In the genomic region with DNA sequence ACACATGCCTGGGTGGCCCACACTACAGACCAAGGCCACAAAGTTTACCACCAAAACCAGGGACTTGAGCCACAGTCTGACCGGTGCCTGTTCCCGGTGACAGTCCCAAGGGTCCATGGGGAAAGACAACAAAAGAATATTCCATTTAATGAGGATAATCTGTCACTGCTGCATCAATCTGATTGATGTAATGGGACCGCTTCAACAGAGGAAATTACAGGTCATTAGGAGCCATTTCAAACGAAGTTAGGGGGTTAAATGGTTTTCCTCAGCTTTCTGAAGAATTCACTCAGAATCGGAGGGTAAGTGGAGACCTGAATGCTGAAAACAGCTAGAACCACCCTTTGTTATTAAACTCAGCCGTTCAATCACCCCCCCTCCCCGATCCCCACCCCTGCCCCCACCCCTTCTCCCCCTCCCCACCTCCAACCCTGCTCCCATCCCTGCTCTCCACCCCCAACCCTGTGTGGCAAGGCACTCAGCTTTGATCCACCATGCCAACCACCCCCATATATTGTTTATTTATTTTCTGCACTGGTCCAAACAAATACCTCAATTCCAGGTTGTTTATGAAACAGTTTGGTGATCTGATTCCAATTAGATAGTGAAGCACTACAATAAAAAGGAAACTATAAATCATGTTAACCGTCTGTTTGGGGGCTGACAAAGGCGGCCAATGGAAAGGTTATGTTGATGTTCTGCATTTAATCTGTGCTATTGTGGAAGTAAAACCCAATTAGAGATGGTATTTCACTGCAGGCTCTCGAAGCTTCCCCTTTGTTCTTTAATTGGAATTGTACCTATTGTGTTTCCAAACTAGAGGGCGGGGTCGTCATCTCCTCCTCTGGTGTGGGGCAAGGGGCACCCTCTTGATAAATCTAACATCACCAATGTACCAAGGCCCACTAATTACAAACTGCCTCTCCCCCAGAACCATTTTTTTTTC, we compare ENCODE assay signal across 18 mouse cellular contexts.
DNase-seq lines count a peak whose midpoint lies in the region; ATAC-seq and TF ChIP-seq lines count a peak whose summit lies in the region.
"Had no signal": no experiment of that assay in that cellular context is flagged by ENCODE, and none has a peak within 500 bp of the region (broad histone marks: within the 10 kb centered on the region; RNA-seq: fewer than 3 reads in every experiment).

No protein-coding gene starts in this region.

- no peak for TF ChIP-seq POLR2A in kidney, adult 2 months (IDR thresholded peaks at IDR 0.05; ENCODE audit: low read depth, low read length)

- no peaks in the 10 kb centered on the region for H3K36me3 ChIP-seq in kidney, embryonic 16.5 days (ENCODE audit: insufficient read depth, low read length)
- no peaks in the 10 kb centered on the region for H3K36me3 ChIP-seq in kidney, adult 2 months (ENCODE audit: control insufficient read depth, insufficient read depth, low read length)
- no peaks in the 10 kb centered on the region for H3K36me3 ChIP-seq in embryonic facial prominence, embryonic 14.5 days (ENCODE audit: control insufficient read depth, insufficient read depth, low read length)
- no peaks in the 10 kb centered on the region for H3K36me3 ChIP-seq in forebrain, embryonic 14.5 days (ENCODE audit: control insufficient read depth, insufficient read depth, low read length)
- H3K36me3 ChIP-seq in limb, embryonic 11.5 days (ENCODE audit: control insufficient read depth, insufficient read depth, low read length), result no peaks in the 10 kb centered on the region
- H3K36me3 ChIP-seq: embryonic facial prominence, embryonic 12.5 days; heart, embryonic 12.5 days; liver, embryonic 13.5 days; lung, embryonic 15.5 days had no signal

- no peak for DNase-seq in kidney, adult 2 months
- peak; percentile 41 for DNase-seq in embryonic facial prominence, embryonic 14.5 days (ENCODE audit: low spot score)
- DNase-seq in forebrain, embryonic 14.5 days (ENCODE audit: low spot score), result peak; percentile 58
- DNase-seq in limb, embryonic 11.5 days (ENCODE audit: low spot score), result peak; percentile 39
- no peak for DNase-seq in heart, postnatal 14 days
- DNase-seq in layer of hippocampus, postnatal 10 days (ENCODE audit: low spot score in 2 of 2), result no peak
- DNase-seq: cerebellum, adult 9-10 months; heart, postnatal 4 days; layer of hippocampus, postnatal 36 days; liver, embryonic 13.5 days; thymus, postnatal 25 days had no signal

- peaks cover 28% of the 10 kb centered on the region for H3K4me1 ChIP-seq in kidney, embryonic 16.5 days (ENCODE audit: insufficient read depth, low read length)
- no peaks in the 10 kb centered on the region for H3K4me1 ChIP-seq in kidney, adult 2 months (ENCODE audit: control insufficient read depth, insufficient read depth, low read length)
- H3K4me1 ChIP-seq in embryonic facial prominence, embryonic 14.5 days (ENCODE audit: control insufficient read depth, insufficient read depth, low read length), result no peaks in the 10 kb centered on the region
- peaks cover 2% of the 10 kb centered on the region for H3K4me1 ChIP-seq in forebrain, embryonic 14.5 days (ENCODE audit: control insufficient read depth, insufficient read depth, low read length)
- H3K4me1 ChIP-seq in limb, embryonic 11.5 days (ENCODE audit: control insufficient read depth, insufficient read depth, low read length), result 0 out of 2 replicates have a peak, but pooled peaks cover 3% of the 10 kb centered on the region
- H3K4me1 ChIP-seq: heart, embryonic 12.5 days; liver, embryonic 13.5 days; lung, embryonic 15.5 days had no signal

- no peak overlapping the region for H3K9ac ChIP-seq in kidney, embryonic 16.5 days (replicated peaks; ENCODE audit: low read length)
- H3K9ac ChIP-seq in embryonic facial prominence, embryonic 14.5 days (ENCODE audit: low read depth, low read length), result no peak overlapping the region
- H3K9ac ChIP-seq in forebrain, embryonic 14.5 days (ENCODE audit: low read length), result no peak overlapping the region
- no peak overlapping the region for H3K9ac ChIP-seq in limb, embryonic 11.5 days (ENCODE audit: low read length)
- H3K9ac ChIP-seq: embryonic facial prominence, embryonic 12.5 days; heart, embryonic 12.5 days; liver, embryonic 13.5 days; lung, embryonic 15.5 days had no signal

- WGBS in kidney, embryonic 16.5 days, result 20% methylated on average over 12 of the region's 12 CpGs
- WGBS in kidney, adult 2 months, result 51% methylated on average over 12 of the region's 12 CpGs
- WGBS in embryonic facial prominence, embryonic 14.5 days, result 35% methylated on average over 12 of the region's 12 CpGs
- WGBS in forebrain, embryonic 14.5 days, result 6% methylated on average over 12 of the region's 12 CpGs
- WGBS in limb, embryonic 11.5 days, result 13% methylated on average over 12 of the region's 12 CpGs

- intact Hi-C loops in heart, postnatal 14 days (cut with DNase I), result no loop called here

- no peaks in the 10 kb centered on the region for H3K9me3 ChIP-seq in kidney, embryonic 16.5 days (ENCODE audit: low read length)
- no peaks in the 10 kb centered on the region for H3K9me3 ChIP-seq in embryonic facial prominence, embryonic 14.5 days (ENCODE audit: control insufficient read depth, low read length)
- H3K9me3 ChIP-seq in forebrain, embryonic 14.5 days (replicated peaks; ENCODE audit: control insufficient read depth, low read length), result no peaks in the 10 kb centered on the region
- H3K9me3 ChIP-seq in limb, embryonic 11.5 days (ENCODE audit: control insufficient read depth, low read length), result no peaks in the 10 kb centered on the region
- H3K9me3 ChIP-seq: embryonic facial prominence, embryonic 12.5 days; heart, embryonic 12.5 days; liver, embryonic 13.5 days; lung, embryonic 15.5 days had no signal

- TF ChIP-seq CTCF in kidney, adult 2 months (conservative IDR thresholded peaks at IDR 0.05; ENCODE audit: insufficient read depth, insufficient read length, low read depth, low read length), result no peak

- no peak overlapping the region for H3K4me3 ChIP-seq in kidney, embryonic 16.5 days (ENCODE audit: low read length)
- H3K4me3 ChIP-seq in kidney, adult 2 months (ENCODE audit: insufficient read depth, low read depth, low read length), result no peak overlapping the region
- H3K4me3 ChIP-seq in embryonic facial prominence, embryonic 14.5 days (ENCODE audit: low read depth, low read length), result no peak overlapping the region
- no peak overlapping the region for H3K4me3 ChIP-seq in forebrain, embryonic 14.5 days (ENCODE audit: low read depth, low read length)
- no peak overlapping the region for H3K4me3 ChIP-seq in limb, embryonic 11.5 days (ENCODE audit: low read depth, low read length)
- H3K4me3 ChIP-seq: embryonic facial prominence, embryonic 12.5 days; heart, embryonic 12.5 days; liver, embryonic 13.5 days; lung, embryonic 15.5 days had no signal

- H3K27me3 ChIP-seq in kidney, embryonic 16.5 days (ENCODE audit: insufficient read depth, low read length), result no peaks in the 10 kb centered on the region; the same call in 1 of the 2 replicates
- H3K27me3 ChIP-seq in kidney, adult 2 months (replicated peaks; ENCODE audit: control insufficient read depth, insufficient read depth, low read length), result no peaks in the 10 kb centered on the region
- no peaks in the 10 kb centered on the region for H3K27me3 ChIP-seq in embryonic facial prominence, embryonic 14.5 days (replicated peaks; ENCODE audit: control insufficient read depth, insufficient read depth, low read length)
- H3K27me3 ChIP-seq in forebrain, embryonic 14.5 days (replicated peaks; ENCODE audit: control insufficient read depth, insufficient read depth, low read length), result no peaks in the 10 kb centered on the region
- H3K27me3 ChIP-seq in limb, embryonic 11.5 days (ENCODE audit: control insufficient read depth, insufficient read depth, low read length), result no peaks in the 10 kb centered on the region
- H3K27me3 ChIP-seq: heart, embryonic 12.5 days; liver, embryonic 13.5 days; lung, embryonic 15.5 days had no signal

- no peak overlapping the region for H3K4me2 ChIP-seq in kidney, embryonic 16.5 days (replicated peaks; ENCODE audit: low read depth, low read length)
- H3K4me2 ChIP-seq in embryonic facial prominence, embryonic 14.5 days (ENCODE audit: low read depth, low read length), result no peak overlapping the region
- no peak overlapping the region for H3K4me2 ChIP-seq in forebrain, embryonic 14.5 days (ENCODE audit: low read length)
- no peak overlapping the region for H3K4me2 ChIP-seq in limb, embryonic 11.5 days (ENCODE audit: low read depth, severe bottlenecking)
- H3K4me2 ChIP-seq: embryonic facial prominence, embryonic 12.5 days; heart, embryonic 12.5 days; liver, embryonic 13.5 days; lung, embryonic 15.5 days; midbrain, embryonic 11.5 days had no signal

- peak overlapping the region; percentile 54 for H3K27ac ChIP-seq in kidney, embryonic 16.5 days (ENCODE audit: low read length)
- H3K27ac ChIP-seq in kidney, adult 2 months (ENCODE audit: insufficient read depth, low read depth, low read length), result no peak overlapping the region
- no peak overlapping the region for H3K27ac ChIP-seq in embryonic facial prominence, embryonic 14.5 days (replicated peaks; ENCODE audit: low read depth, low read length)
- no peak overlapping the region for H3K27ac ChIP-seq in forebrain, embryonic 14.5 days (ENCODE audit: low read depth, low read length)
- H3K27ac ChIP-seq in limb, embryonic 11.5 days (replicated peaks; ENCODE audit: low read depth, low read length), result no peak overlapping the region
- H3K27ac ChIP-seq: embryonic facial prominence, embryonic 12.5 days; liver, embryonic 13.5 days; lung, embryonic 15.5 days; macrophage had no signal

- ATAC-seq in kidney, embryonic 16.5 days (ENCODE audit: low FRiP score, low TSS enrichment), result peak; percentile 13; the same call in 1 of the 2 replicates
- ATAC-seq in embryonic facial prominence, embryonic 14.5 days (ENCODE audit: low read depth), result peak; percentile 31; the same call in 1 of the 2 replicates
- peak; percentile 65 for ATAC-seq in forebrain, embryonic 14.5 days
- no peak for ATAC-seq in limb, embryonic 11.5 days (ENCODE audit: insufficient number of reproducible peaks, low FRiP score, low TSS enrichment, low read depth)
- ATAC-seq: intestine, embryonic 16.5 days had no signal

Comparison
In these comparisons a context has a peak if more than half of its experiments do, and no peak if none do; other contexts are left out.
1. DNase-seq: peak in embryonic facial prominence, embryonic 14.5 days (single experiment), forebrain, embryonic 14.5 days (single experiment) and limb, embryonic 11.5 days (single experiment); none in kidney, adult 2 months (single experiment), heart, postnatal 14 days (0 of 2) and layer of hippocampus, postnatal 10 days (0 of 2).